ENCODE assay signal across 8 mouse cellular contexts in the genomic region with DNA sequence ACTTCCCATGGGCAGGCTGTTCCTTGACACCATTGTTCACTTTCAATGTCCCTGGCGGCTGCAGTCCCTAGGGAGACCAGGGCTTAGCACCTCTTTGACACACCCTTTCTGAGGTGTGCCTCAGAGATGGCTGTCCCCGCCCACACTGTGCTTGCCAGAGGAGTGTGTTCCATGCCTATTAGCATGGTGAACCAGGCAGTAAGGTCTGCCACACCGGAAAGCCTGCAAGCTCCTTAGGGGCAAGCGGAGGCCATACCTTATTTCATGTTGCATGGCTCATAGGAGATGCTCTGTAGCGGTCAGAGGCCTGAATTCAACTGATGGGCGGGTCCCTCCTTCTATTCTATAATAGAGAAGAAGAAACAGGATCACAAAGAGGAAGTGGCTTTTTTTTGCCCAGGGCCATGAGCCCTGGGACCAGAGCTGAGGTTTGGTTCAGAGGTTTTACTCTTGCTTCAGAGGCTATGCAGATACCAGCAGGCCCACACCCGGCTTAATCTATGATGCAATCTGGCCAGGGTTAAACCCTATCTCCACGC.
DNase-seq lines count a peak whose midpoint lies in the region; ATAC-seq lines count a peak whose summit lies in the region.

No protein-coding gene starts in this region.

- H3K4me3 ChIP-seq in neural tube, embryonic 11.5 days (ENCODE audit: low read depth, low read length): no peak overlapping the region
- H3K4me3 ChIP-seq in embryonic facial prominence, embryonic 12.5 days: no peak overlapping the region
- no peak overlapping the region for H3K4me3 ChIP-seq in kidney, embryonic 14.5 days (ENCODE audit: low read length)

- intact Hi-C loops in left cerebral cortex, postnatal 25 days (cut with DNase I): no loop called here
- intact Hi-C loops in gastrocnemius, postnatal 14 days (cut with DNase I; ENCODE audit: low total_unique reads): no loop called here

- H3K27me3 ChIP-seq in neural tube, embryonic 11.5 days (ENCODE audit: control insufficient read depth, insufficient read depth, low read length): no peaks in the 10 kb centered on the region
- no peaks in the 10 kb centered on the region for H3K27me3 ChIP-seq in embryonic facial prominence, embryonic 12.5 days
- H3K27me3 ChIP-seq in kidney, embryonic 14.5 days (ENCODE audit: control insufficient read depth, insufficient read depth, low read length): no peaks in the 10 kb centered on the region

- ATAC-seq in neural tube, embryonic 11.5 days (ENCODE audit: insufficient read depth, low FRiP score, low TSS enrichment): no peak
- ATAC-seq in embryonic facial prominence, embryonic 12.5 days (ENCODE audit: insufficient number of reproducible peaks, insufficient read depth, low FRiP score, low TSS enrichment): no peak
- ATAC-seq in kidney, embryonic 14.5 days (ENCODE audit: low FRiP score, low TSS enrichment): no peak
- ATAC-seq in megakaryocyte progenitor cell, adult 5-6 weeks (replicated peaks; ENCODE audit: poor library complexity): peak; percentile 82

- no peaks in the 10 kb centered on the region for H3K36me3 ChIP-seq in neural tube, embryonic 11.5 days (ENCODE audit: control insufficient read depth, insufficient read depth, low read length)
- no peaks in the 10 kb centered on the region for H3K36me3 ChIP-seq in embryonic facial prominence, embryonic 12.5 days
- H3K36me3 ChIP-seq in kidney, embryonic 14.5 days (ENCODE audit: control insufficient read depth, insufficient read depth, low read length): peaks cover 8% of the 10 kb centered on the region; the same call in 1 of the 2 replicates

- no peak overlapping the region for H3K9ac ChIP-seq in neural tube, embryonic 11.5 days (ENCODE audit: low read length)
- no peak overlapping the region for H3K9ac ChIP-seq in embryonic facial prominence, embryonic 12.5 days
- no peak overlapping the region for H3K9ac ChIP-seq in kidney, embryonic 14.5 days (ENCODE audit: low read depth, low read length)

- H3K4me1 ChIP-seq in neural tube, embryonic 11.5 days (ENCODE audit: control insufficient read depth, insufficient read depth, low read length): peaks cover 47% of the 10 kb centered on the region
- peaks cover 47% of the 10 kb centered on the region for H3K4me1 ChIP-seq in embryonic facial prominence, embryonic 12.5 days
- peaks cover 53% of the 10 kb centered on the region for H3K4me1 ChIP-seq in kidney, embryonic 14.5 days (ENCODE audit: control insufficient read depth, insufficient read depth, low read length)

- H3K4me2 ChIP-seq in neural tube, embryonic 11.5 days (ENCODE audit: low read depth): no peak overlapping the region
- no peak overlapping the region for H3K4me2 ChIP-seq in embryonic facial prominence, embryonic 12.5 days (replicated peaks)
- no peak overlapping the region for H3K4me2 ChIP-seq in kidney, embryonic 14.5 days (replicated peaks; ENCODE audit: low read depth, low read length)

- no peak for DNase-seq in neural tube, embryonic 11.5 days (ENCODE audit: low spot score)
- DNase-seq in neural tube, embryonic 10.5 days (ENCODE audit: extremely low spot score, low spot score): no peak
- DNase-seq in adrenal gland, postnatal 25 days: no peak
- DNase-seq in left cerebral cortex, postnatal 25 days (ENCODE audit: low spot score in 2 of 2): no peak
- DNase-seq in gastrocnemius, postnatal 14 days: no peak

- no peaks in the 10 kb centered on the region for H3K9me3 ChIP-seq in neural tube, embryonic 11.5 days (ENCODE audit: control insufficient read depth, low read length)
- H3K9me3 ChIP-seq in embryonic facial prominence, embryonic 12.5 days: no peaks in the 10 kb centered on the region
- H3K9me3 ChIP-seq in kidney, embryonic 14.5 days (ENCODE audit: control insufficient read depth, low read length): no peaks in the 10 kb centered on the region

- peak overlapping the region; percentile 80 for H3K27ac ChIP-seq in neural tube, embryonic 11.5 days (ENCODE audit: low read depth, low read length)
- peak overlapping the region; percentile 91 for H3K27ac ChIP-seq in embryonic facial prominence, embryonic 12.5 days
- H3K27ac ChIP-seq in kidney, embryonic 14.5 days (ENCODE audit: low read depth, low read length): peak overlapping the region; percentile 89

- 59% methylated on average over 8 of the region's 8 CpGs for WGBS in neural tube, embryonic 11.5 days
- WGBS in embryonic facial prominence, embryonic 12.5 days: 62% methylated on average over 8 of the region's 8 CpGs
- WGBS in kidney, embryonic 14.5 days: 68% methylated on average over 8 of the region's 8 CpGs
